Mouse (Mus musculus): ENCODE results near the gene Eif2b3. TPM values are rescaled to one million over a fixed set of nuclear protein-coding genes. Genes with fewer than 3 reads are reported as not detected.
A peak's percentile ranks its signal among the peaks of the same experiment; 100 is the strongest.

The Eif2b3 gene
- total RNA-seq, 1 experiment from 2014 or later = 21.2 TPM

DNA sequence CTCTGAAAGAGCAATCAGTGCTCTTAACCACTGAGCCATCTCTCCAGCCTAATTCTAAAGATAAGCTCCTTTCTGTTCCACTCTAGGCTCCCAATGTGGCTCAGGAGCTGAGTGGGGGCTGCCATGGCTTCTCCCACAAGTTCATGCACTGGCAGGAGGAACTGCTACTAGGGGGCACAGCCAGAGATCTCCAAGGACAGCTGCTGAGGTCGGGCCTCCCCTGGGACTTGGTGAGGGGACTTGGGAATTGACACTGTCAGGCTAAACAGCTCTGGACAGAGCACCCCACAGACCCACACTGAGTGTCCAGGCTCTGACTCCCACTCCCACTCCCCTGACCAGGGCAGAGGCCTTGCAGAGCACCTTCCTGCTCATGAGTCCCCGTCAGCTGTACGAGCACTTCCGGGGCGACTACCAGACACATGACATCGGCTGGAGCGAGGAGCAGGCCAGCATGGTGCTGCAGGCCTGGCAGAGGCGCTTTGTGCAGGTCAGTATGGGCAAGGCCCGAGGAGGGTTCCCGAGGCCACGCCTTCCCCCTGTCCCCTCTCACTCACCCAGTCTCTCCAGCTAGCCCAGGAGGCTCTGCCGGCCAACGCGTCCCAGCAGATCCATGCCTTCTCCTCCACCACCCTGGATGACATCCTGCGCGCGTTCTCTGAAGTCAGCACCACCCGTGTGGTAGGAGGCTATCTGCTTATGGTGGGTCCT lies 88.8 kb downstream of the Eif2b3 start:
- no peak for ATAC-seq (replicated peaks in 1 of 2; ENCODE audit: insufficient read depth in 1 of 2, low FRiP score in 2 of 2, low TSS enrichment in 1 of 2, low read depth in 1 of 2, poor library complexity in 2 of 2, severe bottlenecking in 2 of 2)

DNA sequence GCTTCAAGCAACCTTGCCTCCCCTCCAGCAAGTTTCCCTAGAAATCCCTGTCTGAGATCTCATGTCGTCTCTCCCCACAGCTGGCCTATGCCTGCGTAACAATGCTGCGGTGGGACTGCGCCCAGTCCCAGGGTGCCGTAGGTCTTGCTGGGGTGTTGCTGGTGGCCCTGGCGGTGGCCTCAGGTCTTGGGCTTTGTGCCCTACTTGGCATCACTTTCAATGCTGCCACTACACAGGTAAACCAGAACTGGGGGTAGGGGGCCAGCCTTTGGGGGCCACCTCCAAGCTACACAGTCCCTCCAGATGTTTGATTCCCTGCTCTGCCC lies 89.3 kb downstream of the Eif2b3 start:
- no peak for ATAC-seq (replicated peaks in 1 of 2; ENCODE audit: insufficient read depth in 1 of 2, low FRiP score in 2 of 2, low TSS enrichment in 1 of 2, low read depth in 1 of 2, poor library complexity in 2 of 2, severe bottlenecking in 2 of 2)

DNA sequence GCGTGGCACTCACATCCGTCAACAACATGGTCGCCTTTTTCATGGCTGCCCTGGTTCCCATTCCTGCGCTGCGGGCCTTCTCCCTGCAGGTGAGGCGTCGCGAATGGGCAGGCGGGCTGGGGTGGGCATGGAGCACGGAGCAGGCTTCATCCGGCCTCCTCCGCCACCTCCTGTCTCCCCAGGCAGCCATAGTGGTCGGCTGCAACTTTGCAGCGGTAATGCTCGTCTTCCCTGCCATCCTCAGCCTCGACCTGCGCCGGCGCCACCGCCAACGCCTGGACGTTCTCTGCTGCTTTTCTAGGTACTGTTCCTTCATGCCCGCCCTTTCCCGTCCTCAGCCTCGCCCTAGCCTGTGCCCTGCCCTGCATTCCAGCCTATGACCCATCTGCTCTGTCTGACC lies 90.1 kb downstream of the Eif2b3 start:
- no peak for ATAC-seq (replicated peaks in 1 of 2; ENCODE audit: insufficient read depth in 1 of 2, low FRiP score in 2 of 2, low TSS enrichment in 1 of 2, low read depth in 1 of 2, poor library complexity in 2 of 2, severe bottlenecking in 2 of 2)

DNA sequence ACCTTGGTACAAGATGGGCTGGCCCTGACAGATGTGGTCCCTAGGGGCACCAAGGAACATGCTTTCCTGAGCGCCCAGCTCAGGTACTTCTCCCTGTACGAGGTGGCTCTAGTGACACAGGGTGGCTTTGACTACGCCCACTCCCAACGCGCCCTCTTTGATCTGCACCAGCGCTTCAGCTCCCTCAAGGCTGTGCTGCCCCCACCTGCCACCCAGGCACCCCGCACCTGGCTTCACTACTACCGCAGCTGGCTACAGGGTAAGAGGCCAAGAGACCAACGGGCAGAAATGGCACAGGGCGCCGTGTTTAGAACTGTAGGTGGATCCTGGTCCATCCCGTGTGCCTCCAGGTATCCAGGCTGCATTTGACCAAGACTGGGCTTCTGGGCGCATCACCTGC lies 91.0 kb downstream of the Eif2b3 start:
- ATAC-seq (replicated peaks in 1 of 2; ENCODE audit: insufficient read depth in 1 of 2, low FRiP score in 2 of 2, low TSS enrichment in 1 of 2, low read depth in 1 of 2, poor library complexity in 2 of 2, severe bottlenecking in 2 of 2) = no peak

DNA sequence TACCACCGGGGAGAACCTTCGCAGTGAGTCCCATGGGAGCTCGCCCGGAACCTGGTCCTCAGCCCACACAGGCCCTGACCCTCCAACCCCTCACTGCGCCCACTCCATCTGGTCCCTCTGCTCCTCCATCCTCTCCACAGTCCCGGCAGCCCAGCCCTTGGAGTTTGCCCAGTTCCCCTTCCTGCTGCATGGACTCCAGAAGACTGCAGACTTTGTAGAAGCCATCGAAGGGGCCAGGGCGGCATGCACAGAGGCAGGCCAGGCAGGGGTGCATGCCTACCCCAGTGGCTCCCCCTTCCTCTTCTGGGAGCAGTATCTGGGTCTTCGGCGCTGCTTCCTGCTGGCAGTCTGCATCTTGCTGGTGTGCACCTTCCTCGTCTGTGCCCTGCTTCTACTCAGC lies 91.8 kb downstream of the Eif2b3 start:
- no peak for ATAC-seq (replicated peaks in 1 of 2; ENCODE audit: insufficient read depth in 1 of 2, low FRiP score in 2 of 2, low TSS enrichment in 1 of 2, low read depth in 1 of 2, poor library complexity in 2 of 2, severe bottlenecking in 2 of 2)

DNA sequence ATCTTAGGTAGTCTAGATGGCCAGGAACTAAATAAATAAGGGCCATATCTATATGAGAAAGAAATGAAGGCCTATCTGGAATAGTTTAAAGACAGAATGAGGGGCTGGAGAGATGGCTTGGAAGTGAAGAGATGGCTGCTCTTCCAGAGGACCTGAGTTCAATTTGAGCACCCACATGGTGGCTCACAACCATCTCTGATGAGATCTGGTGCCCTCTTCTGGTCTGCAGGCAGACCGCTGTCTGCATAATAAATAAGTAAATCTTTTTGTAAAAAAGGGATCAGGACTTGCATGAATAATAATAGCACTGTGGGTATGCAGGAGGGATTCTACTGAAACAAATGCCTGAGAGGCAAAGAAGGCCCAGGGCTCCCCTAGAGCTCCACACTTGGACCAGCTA lies 94.0 kb downstream of the Eif2b3 start:
- no peak for ATAC-seq (replicated peaks in 1 of 2; ENCODE audit: insufficient read depth in 1 of 2, low FRiP score in 2 of 2, low TSS enrichment in 1 of 2, low read depth in 1 of 2, poor library complexity in 2 of 2, severe bottlenecking in 2 of 2)

DNA sequence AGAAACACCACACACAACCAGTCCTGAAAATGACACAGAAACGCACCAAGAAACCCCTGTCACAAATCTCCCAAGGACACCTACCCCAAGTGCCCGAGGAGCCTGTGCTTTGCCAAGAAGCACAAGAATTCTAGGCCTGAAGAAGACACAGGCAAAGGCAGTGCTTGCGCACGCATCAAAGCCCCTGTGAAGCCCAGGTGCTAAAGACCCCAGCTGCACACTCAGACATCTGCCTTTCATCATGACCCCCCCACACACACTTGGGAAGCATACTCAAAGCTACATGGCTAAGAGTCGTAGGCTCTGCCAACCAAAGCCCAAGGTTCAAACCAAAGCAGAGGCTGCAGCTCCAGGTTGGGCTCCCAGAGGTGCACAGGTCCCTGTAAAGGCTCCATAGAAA lies 96.4 kb downstream of the Eif2b3 start:
- no peak for ATAC-seq (replicated peaks in 1 of 2; ENCODE audit: insufficient read depth in 1 of 2, low FRiP score in 2 of 2, low TSS enrichment in 1 of 2, low read depth in 1 of 2, poor library complexity in 2 of 2, severe bottlenecking in 2 of 2)

DNA sequence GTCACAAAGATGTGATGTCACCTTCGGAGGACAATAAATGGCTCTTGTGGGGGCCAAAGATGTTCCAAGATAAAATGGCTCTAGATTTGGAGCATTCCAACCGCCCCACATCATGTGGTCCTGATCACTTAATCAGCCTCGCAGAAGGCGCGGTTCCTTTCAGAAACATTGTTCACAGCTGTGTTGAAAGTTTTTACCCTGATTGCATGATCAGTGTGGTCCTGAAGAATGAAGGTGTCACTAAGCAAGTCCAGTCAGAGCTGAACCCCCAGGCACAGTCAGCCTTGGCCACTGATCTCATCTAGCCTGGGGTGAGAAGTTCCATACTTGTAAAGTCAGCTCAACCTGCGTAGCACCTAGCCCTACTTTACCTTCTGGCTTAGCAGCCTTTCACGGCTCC lies 98.7 kb downstream of the Eif2b3 start:
- ATAC-seq (replicated peaks in 1 of 2; ENCODE audit: insufficient read depth in 1 of 2, low FRiP score in 2 of 2, low TSS enrichment in 1 of 2, low read depth in 1 of 2, poor library complexity in 2 of 2, severe bottlenecking in 2 of 2) = no peak; a peak in 1 of 4 replicates

DNA sequence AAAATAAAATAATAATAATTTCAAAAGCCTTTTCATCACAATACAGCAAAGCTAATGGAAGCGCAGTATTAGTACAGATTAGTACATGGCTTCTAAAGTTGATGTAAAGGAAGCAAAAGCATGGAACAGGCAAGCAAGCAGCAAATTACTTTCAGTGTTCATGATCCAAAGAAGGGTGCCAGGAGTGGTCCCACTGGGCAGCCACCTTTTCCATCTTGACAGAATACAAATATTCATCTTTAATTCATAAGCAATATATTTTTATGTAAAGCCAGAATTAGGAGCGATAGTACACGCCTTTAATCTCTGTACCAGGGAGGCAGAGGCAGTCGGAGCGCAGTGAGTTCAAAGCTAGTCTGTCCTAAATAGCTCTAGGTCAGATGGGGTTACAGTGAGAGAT lies 100.4 kb downstream of the Eif2b3 start:
- ATAC-seq (replicated peaks in 1 of 2; ENCODE audit: insufficient read depth in 1 of 2, low FRiP score in 2 of 2, low TSS enrichment in 1 of 2, low read depth in 1 of 2, poor library complexity in 2 of 2, severe bottlenecking in 2 of 2) = no peak

DNA sequence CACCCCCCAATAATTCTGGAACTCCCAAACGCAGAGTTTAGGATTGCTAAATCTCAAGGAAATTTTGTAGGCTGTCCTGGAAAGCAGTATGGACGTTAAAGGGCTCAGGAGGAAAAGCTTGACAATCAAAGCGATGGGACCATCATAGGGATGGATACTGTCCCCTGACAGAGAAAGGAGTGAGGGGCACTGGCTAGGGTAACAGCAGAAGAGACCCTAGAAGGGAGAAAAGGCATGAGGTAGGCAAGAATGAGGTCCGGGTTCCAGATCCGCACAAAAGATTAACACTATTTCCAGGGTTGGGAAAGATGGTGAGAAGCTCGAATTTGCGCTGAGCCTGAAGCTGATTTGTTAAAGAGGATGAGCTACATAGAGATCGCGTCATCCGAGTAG lies 100.8 kb downstream of the Eif2b3 start:
- no peak for ATAC-seq (replicated peaks in 1 of 2; ENCODE audit: insufficient read depth in 1 of 2, low FRiP score in 2 of 2, low TSS enrichment in 1 of 2, low read depth in 1 of 2, poor library complexity in 2 of 2, severe bottlenecking in 2 of 2)

DNA sequence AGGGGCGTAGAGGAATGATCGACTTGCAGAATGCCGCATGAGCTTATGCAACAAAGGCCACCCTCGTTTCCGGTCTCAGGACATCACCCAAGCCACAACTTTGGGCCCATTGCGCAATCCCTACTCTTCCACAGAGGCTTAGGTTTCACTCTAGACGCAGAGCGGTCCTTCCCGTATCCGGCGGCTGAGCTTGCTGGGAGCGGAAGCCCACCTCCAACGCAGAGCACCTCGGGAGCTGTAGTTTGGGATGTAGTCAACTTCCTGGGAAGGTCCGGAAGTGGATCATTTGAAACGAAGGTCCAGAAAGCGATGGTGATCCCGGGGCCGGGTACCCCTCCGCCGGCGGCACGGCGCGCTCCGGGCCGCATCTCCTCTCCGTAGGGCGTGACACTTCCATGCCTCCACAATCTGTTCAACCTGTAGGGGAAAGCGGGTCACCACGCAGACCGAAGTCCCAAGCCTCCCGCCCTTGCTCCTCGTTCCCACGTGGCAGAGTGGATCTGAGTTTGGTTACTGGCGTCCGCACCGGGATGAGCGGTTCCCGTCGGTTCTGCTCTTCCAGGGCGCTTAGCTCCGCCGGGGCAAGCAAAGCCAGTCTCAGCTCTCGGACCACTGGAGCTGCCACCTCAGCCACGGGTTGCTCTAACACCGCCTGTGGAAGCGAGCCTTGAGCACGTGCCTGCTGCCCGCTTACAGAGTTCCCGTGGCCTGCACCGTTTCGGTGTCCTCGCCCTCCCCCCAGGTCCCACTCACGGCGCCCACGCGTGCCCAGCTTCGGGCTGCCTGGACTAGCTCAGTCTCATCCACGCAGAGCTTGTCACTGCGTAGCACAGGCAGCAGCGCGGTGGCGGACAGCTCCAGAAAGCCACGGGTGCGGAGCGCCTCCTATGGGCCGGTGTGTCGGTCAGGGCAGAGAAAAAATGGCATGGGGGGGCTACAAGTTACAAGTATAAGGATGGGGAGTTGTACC lies 101.5 kb downstream of the Eif2b3 start:
- peak; percentile 66 to 79 for ATAC-seq (replicated peaks in 1 of 2; ENCODE audit: insufficient read depth in 1 of 2, low FRiP score in 2 of 2, low TSS enrichment in 1 of 2, low read depth in 1 of 2, poor library complexity in 2 of 2, severe bottlenecking in 2 of 2)

DNA sequence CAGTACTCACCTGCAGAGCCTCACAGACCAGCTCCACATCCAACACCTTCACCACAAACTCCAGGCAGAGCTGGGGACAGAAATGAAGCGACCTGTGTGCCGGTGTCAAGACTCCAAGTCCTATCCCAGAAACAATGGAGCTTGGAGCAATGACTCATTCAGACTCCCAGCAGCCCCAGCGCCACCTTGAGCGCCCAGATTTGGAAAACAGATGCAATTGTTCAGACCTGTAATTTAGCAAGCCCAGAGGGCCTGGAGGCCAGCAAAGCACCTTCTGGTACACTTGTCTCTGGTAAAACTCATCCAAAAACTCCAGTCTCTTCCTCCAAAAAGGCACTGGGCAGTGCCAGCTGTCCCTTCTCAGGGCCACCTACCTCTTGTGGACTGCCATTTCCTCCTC lies 103.0 kb downstream of the Eif2b3 start:
- no peak for ATAC-seq (replicated peaks in 1 of 2; ENCODE audit: insufficient read depth in 1 of 2, low FRiP score in 2 of 2, low TSS enrichment in 1 of 2, low read depth in 1 of 2, poor library complexity in 2 of 2, severe bottlenecking in 2 of 2)

DNA sequence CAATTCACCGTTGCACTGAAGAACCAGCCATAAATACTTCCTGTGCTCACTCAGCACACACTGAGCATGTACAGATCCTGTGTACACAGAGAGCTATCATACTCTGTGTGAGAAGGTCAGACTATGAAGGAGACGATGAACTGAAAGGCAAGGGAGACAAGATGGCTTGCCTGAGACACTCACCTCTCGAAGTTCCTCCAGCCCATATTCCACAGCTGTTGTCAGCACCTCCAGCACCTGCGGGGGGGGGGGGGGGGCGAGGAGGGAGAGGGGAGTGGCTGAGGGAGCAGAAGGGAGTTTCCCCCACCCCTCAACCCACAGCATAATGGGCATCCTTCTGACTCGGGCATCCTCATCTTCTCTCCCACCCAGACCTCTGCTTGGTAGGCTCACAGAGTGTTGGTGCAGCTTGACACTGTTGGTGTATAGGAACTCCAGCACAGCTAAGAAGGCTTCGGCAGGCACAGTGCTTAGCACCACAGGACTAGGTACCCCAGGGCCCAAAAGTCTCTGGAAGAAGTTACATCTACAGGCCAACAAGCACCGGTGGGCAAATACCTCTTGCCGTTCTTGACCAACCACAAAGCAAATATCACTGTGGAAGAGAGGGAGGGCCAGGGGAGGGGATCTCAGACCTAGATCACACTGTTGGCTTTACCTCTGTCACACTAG lies 104.5 kb downstream of the Eif2b3 start:
- ATAC-seq (replicated peaks in 1 of 2; ENCODE audit: insufficient read depth in 1 of 2, low FRiP score in 2 of 2, low TSS enrichment in 1 of 2, low read depth in 1 of 2, poor library complexity in 2 of 2, severe bottlenecking in 2 of 2) = no peak

DNA sequence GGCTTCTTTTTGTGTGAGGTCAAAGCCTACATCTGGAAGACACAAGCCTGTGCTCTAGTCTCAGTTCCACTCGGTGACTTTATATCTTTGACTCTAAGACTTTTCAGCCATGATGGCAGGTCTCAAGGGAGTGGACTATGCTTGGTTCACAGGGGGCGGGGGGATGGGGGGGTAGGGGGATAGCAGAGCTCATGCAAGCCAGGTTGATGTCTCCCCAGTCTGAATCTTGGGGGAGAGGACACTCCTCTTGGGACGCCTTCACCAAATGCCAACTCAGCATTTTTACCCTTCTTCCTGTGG lies 105.0 kb downstream of the Eif2b3 start:
- ATAC-seq (replicated peaks in 1 of 2; ENCODE audit: insufficient read depth in 1 of 2, low FRiP score in 2 of 2, low TSS enrichment in 1 of 2, low read depth in 1 of 2, poor library complexity in 2 of 2, severe bottlenecking in 2 of 2) = no peak

DNA sequence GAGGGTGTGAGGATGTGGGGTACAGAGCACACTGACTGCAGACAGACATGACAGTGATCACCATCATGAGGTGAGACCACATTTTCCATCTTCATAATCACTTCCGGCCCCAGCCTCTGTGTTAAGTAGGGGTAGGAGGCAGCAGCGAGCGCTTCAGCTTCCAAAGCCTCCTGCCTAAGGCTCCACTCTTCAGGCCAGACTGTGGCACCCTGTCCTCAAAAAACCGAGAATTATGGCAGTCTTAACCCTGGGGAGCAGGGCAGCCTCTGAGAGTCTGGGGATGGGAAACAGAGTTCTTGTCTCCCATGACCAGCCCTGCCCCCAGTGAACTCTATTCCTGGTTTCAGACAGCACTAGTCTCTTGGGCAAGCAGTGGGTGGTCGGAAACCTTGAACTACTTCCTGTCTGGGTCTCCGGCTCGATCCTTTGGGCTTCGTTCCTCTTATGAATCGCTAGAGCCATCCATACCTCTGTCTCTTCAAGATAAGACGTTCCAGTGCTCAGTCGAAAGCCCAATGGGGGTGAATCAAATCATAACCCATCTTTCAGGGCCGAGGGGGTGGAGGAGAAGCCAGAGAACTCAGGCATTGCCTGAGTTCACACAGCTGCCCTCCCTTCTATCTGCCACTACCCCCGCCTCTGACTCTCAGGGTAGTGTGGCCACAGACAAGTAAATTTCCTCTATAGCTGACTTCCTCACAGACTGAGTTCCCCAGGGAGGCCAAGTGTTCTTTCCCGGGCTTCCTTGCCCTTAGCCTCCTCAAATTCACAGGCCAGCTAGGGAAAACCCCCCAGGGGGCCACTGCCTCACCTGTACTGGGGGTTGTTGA lies 105.5 kb downstream of the Eif2b3 start:
- peak; percentile 6 to 22; a peak in 1 of 4 replicates for ATAC-seq (replicated peaks in 1 of 2; ENCODE audit: insufficient read depth in 1 of 2, low FRiP score in 2 of 2, low TSS enrichment in 1 of 2, low read depth in 1 of 2, poor library complexity in 2 of 2, severe bottlenecking in 2 of 2)

DNA sequence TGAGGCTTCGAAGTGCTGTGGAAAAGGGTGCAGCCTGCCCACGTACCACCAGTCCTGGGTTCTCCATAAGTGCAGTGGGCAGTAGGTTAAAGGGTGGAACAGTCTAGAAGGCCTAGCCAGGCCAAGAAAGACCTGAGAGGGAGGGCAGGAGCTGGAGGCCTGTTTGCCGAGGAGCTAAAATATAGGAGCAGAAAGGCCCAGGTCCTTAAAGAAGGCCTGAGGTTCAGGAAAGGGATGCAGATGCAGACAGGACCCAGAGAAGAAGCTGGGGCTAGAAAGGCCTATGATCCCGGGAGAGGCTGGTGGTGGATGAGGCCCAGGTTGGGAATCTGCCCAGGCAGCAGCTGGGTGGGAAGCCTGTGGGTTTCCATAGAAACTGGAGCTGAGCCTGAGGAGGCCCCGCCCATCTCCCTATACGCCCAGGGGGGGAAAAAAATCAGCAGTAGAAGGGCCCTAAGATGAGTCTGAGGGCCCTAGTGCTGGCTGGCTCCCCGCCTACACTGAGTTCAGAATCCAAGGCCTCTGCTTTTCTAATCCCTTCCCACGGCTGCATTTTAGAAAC lies 106.2 kb downstream of the Eif2b3 start, which contains the start of gene Btbd19:
Gene Btbd19, minus strand, starts transcription at position 378 of the 562 bp plus-strand sequence.
- no peak for ATAC-seq (replicated peaks in 1 of 2; ENCODE audit: insufficient read depth in 1 of 2, low FRiP score in 2 of 2, low TSS enrichment in 1 of 2, low read depth in 1 of 2, poor library complexity in 2 of 2, severe bottlenecking in 2 of 2)
